Mouse (Mus musculus): Measurements from ENCODE around the gene Polr3gl.

Gene Polr3gl

GRCm38 (mm10) chr3:96573611-96574511, 20.1 kb downstream of the Polr3gl start:
- in situ Hi-C loops (cut with MboI, MseI), result loop anchor here (25.0 kb wide), 1 partner anchor 1363 kb away; no protein-coding TSS in a partner anchor

DNA sequence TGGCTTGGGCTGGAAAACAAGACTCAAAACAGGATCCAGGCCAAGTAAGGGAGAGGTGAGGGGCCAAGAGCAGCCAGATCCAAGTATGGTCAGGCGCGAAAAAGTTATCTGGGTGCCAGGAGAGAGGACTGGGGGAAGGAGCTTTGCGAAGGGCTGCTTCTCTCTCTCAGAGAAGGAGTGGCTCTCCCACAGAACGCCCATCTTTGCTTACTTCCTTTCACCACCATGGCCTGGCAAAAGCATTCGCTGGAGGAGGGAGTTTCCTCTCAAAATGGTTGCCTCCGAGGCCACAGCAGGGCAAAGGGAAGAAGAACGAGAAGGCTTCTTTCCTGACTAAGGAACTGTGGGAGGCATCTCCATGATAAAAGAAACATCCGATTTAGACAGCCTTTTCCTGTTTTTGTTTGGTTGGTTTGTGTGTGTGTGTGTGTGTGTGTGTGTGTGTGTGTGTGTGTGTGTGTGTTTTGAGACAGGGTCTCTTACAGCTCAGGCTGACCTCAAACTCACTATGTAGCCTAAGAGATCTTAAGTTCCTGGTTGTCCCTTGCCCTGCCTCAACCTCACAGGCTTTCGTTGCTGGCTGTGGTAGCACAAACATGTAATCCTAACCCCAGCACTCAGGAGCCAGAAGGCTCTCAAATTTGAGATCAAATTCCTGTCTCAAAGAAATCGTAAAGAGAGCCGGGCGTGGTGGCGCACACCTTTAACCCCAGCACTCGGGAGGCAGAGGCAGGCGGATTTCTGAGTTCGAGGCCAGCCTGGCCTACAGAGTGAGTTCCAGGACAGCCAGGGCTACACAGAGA, 21.9 kb downstream of the Polr3gl start:
- in situ Hi-C loops (cut with MboI, MseI), result loop anchor here (25.0 kb wide), 1 partner anchor 1365 kb away; no protein-coding TSS in a partner anchor

DNA sequence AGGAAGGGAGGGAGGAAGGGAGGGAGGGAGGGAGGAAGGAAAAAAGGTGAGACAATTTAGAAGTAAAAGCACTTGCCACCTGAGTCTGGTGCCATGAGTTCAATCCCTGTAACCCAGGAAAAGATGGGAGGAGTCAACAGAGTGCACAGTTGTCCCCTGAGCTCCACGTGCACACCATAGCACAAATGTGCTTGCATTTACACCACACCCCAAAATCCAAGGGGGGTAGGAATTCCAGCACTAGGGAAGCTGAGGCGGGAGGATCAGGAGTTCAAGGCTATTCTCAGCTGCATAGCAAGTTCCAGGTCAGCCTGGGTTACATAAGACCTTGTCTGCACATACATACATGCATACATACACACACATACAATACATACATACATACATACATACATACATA, 22.6 kb downstream of the Polr3gl start:
- in situ Hi-C loops (cut with MboI, MseI), result loop anchor here (25.0 kb wide), 1 partner anchor 1366 kb away; no protein-coding TSS in a partner anchor

DNA sequence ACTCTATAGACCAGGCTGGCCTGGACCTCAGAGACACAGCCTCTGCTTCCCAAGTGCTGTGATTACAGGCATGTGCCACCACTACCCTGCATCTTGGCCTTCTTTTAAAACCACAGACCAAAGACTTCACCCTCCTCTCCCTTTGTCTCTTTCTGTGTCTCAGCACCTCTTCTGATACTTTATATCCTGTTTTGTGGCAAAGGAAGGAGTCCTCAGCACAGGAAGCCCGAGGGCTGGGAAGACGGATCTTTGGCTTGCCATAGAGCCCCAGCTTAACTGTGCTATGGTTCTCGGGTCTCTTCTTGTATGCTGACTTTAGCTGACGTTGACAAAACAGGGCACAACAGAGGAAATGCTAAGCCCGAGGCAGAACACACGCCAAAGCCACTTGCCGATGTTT, 23.3 kb downstream of the Polr3gl start:
- in situ Hi-C loops (cut with MboI, MseI), result loop anchor here (25.0 kb wide), 1 partner anchor 1367 kb away; no protein-coding TSS in a partner anchor

DNA sequence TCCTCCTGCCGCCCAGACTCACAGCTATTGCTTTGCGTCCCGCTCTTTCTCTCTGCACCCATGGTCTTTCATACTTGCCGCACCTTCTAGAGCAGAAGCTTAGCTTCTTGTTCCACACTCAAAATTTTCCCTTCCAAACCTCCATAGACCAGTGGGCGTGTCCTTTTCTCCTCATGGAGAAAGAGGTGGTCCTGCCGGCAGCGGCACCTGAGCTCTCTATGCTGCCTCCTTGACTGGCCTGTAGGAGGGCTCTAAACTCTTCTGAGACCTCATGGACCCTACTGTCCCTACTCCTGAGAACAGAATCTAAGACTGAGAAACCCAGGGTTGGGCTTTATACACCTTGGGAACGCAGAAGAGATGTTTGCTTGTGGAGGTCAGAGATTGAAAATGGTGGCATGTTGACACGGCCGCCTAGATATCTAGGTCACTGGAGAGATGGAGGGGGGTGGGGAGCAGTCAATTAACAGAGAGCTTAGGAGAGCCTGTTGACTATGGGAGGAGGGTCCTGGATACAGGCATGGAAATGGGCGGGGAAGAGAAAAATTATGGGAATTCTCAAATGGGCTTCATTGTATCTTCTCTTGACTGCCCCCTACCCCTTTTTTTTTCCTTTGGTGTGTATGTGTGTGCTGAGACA, 23.9 kb downstream of the Polr3gl start:
- in situ Hi-C loops (cut with MboI, MseI), result loop anchor here (10.0 to 25.0 kb wide), 2 partner anchors 725 to 1367 kb away; partner anchors contain the start of gene Bcl9

- in situ Hi-C loops (cut with MboI, MseI), result loop anchor here (10.0 to 25.0 kb wide), 2 partner anchors 725 to 1368 kb away; partner anchors contain the start of gene Bcl9
Observed at GRCm38 (mm10) chr3:96569506-96569905, 24.5 kb downstream of the Polr3gl start.

GRCm38 (mm10) chr3:96568605-96569004, 25.4 kb downstream of the Polr3gl start:
- in situ Hi-C loops (cut with MboI, MseI), result loop anchor here (10.0 to 25.0 kb wide), 2 partner anchors 726 to 1369 kb away; partner anchors contain the start of gene Bcl9

- in situ Hi-C loops (cut with MboI, MseI), result loop anchor here (10.0 to 25.0 kb wide), 2 partner anchors 728 to 1370 kb away; partner anchors contain the start of gene Bcl9
Observed at GRCm38 (mm10) chr3:96566661-96567450, 27.1 kb downstream of the Polr3gl start.

DNA sequence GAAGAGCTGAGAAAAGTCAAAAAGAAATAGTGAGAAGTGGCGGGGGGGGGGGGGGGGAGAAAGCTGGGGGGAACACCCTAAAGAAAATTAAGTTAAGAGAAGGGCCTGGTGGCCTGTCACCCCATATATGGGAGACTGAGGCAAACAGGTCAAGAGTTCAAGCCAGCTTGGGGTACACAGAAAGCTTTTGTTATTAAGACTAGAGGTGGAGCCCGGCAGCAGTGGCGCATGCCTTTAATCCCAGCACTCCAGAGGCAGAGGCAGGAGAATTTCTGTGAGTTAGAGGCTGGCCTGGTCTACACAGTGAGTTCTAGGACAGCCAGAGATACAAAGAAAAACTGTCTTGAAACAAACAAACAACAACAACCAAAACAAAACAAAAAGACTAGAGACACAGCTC, 28.9 kb downstream of the Polr3gl start:
- in situ Hi-C loops (cut with MboI, MseI), result loop anchor here (10.0 to 25.0 kb wide), 2 partner anchors 730 to 1372 kb away; partner anchors contain the start of gene Bcl9

DNA sequence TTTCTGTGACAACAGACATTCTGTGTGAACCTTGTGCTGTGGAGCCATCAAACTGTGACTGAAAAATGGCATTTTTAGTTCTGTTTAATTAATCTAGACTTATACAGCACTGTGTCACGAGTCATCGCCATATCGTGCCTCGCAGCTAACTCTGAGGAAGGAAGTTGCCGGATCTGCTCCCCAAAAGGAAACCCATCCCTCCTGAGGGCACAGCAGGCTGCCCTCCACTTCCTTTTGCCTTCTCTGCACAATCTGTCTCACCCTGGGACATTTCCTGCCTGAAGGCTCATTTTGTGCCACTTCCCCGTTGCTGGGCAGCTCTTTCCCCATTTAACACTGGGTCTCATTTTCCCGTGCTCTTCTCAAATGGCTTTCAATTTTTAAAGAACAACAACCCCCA, 29.3 kb downstream of the Polr3gl start:
- in situ Hi-C loops (cut with MboI, MseI), result loop anchor here (10.0 to 25.0 kb wide), 2 partner anchors 730 to 1373 kb away; partner anchors contain the start of gene Bcl9

GRCm38 (mm10) chr3:96563911-96564632, 29.9 kb downstream of the Polr3gl start:
- in situ Hi-C loops (cut with MboI, MseI), result loop anchor here (10.0 to 25.0 kb wide), 2 partner anchors 731 to 1373 kb away; partner anchors contain the start of gene Bcl9

GRCm38 (mm10) chr3:96563267-96563666, 30.7 kb downstream of the Polr3gl start:
- in situ Hi-C loops (cut with MboI, MseI), result loop anchor here (10.0 to 25.0 kb wide), 2 partner anchors 732 to 1374 kb away; partner anchors contain the start of gene Bcl9

- in situ Hi-C loops (cut with MboI, MseI), result loop anchor here (10.0 to 25.0 kb wide), 2 partner anchors 733 to 1375 kb away; partner anchors contain the start of gene Bcl9
Observed at GRCm38 (mm10) chr3:96561946-96562681, 31.9 kb downstream of the Polr3gl start.

DNA sequence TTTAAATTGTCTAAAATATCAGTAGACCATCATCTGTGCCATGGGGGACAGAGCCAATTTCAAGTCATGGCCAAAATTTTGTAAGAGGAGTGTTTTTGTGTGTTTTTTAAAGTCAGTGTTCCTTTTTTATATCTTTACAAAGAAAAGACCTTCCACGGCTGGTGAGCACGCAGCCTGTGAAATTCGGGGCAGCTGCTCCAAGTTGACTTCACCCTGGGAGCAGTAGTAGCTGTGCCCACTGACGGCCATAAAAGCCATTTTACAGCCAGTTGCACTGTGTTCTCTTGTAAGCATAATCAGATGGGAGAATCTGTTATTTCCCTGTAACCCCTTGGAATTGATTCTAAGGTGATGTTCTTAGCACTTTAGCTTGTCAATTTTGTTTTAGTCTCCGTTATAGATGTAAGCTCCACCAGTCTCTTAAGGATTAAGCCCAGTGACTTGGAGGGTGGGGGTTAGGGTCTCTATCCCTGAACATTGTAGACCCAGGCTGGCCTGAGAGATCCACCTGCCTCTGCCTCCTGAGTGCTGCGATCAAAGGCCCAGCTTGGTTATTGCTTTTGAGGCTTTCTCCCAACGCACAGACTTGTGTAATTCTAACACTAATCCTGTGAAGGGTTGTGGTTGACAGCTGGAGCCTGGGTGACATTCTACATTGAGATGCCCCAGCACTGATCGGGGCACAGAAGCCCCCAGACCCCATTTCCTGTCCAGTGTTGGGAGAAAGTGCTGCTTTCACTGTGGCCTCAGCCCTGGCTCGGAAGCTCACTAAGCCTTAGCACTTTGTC, 32.9 kb downstream of the Polr3gl start:
- in situ Hi-C loops (cut with MboI, MseI), result loop anchor here (10.0 to 25.0 kb wide), 2 partner anchors 734 to 1376 kb away; partner anchors contain the start of gene Bcl9

GRCm38 (mm10) chr3:96559911-96560850, 33.8 kb downstream of the Polr3gl start:
- in situ Hi-C loops (cut with MboI, MseI), result loop anchor here (10.0 to 25.0 kb wide), 2 partner anchors 735 to 1377 kb away; partner anchors contain the start of gene Bcl9

- in situ Hi-C loops (cut with MboI, MseI), result loop anchor here (25.0 kb wide), 1 partner anchor 1378 kb away; no protein-coding TSS in a partner anchor
Observed at GRCm38 (mm10) chr3:96559398-96559910, 34.5 kb downstream of the Polr3gl start.

Measured in regulatory T cell (primary cell).